Mouse (Mus musculus): ENCODE data around the gene Pin1. TPM values are rescaled to one million over a fixed set of nuclear protein-coding genes. Genes with fewer than 3 reads are reported as not detected.

The Pin1 gene
- 28.2 and 34.9 TPM in 2 replicates for polyA plus RNA-seq (2012)

- TF ChIP-seq GATA1 (IDR thresholded peaks at IDR 0.05; ENCODE audit: low read length), result no peak
Measured at GRCm38 (mm10) chr9:20651602-20652259, at the start of gene Pin1. Gene Pin1, plus strand, starts transcription at chr9:20652095.

DNA sequence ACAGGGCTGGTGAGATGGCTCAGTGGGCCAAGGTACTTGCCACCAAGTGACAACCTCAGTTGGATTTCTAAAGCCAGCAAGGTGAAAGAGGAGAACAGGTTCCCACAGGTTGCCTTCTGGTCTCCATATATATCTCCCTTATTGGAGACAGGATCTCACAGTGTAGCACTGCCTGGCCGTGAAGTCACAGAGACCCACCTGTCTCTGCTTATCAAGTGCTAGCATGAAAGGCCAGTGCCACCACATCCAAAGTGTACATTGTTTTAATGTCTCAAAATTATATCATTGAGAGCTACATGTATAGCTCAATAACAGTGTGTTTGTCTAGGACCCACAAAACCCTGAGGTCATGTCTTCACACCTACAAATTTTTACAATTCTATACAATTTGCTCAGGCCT, 45.6 kb upstream of the Pin1 start:
- TF ChIP-seq GATA1 (IDR thresholded peaks at IDR 0.05; ENCODE audit: low read length), result no peak

GRCm38 (mm10) chr9:20607100-20607974, 44.6 kb upstream of the Pin1 start:
- TF ChIP-seq GATA1 (IDR thresholded peaks at IDR 0.05; ENCODE audit: low read length), result no peak

GRCm38 (mm10) chr9:20609831-20610464, 41.9 kb upstream of the Pin1 start:
- TF ChIP-seq GATA1 (IDR thresholded peaks at IDR 0.05; ENCODE audit: low read length), result no peak

- TF ChIP-seq GATA1 (IDR thresholded peaks at IDR 0.05; ENCODE audit: low read length), result no peak
Measured at GRCm38 (mm10) chr9:20611976-20612375, 39.9 kb upstream of the Pin1 start.

DNA sequence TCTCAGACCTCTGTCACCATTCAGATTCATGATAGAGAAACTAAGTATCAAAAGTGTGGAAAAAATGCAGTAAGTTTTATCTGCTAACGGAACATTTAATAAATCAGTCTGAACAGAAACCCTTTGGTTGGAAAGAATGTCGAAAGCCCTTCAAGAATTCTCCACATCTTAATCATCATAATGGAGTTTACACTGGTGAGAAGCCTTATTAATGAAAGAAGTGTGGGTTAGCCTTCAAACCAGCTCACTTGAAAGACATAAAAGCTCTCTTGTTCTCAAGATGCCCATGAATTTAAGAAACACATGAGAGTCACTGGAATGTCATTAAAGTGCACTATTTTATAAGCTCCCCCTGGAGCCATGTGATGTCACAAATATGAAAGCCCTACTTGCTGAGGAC, 35.2 kb upstream of the Pin1 start:
- TF ChIP-seq GATA1 (IDR thresholded peaks at IDR 0.05; ENCODE audit: low read length), result no peak

DNA sequence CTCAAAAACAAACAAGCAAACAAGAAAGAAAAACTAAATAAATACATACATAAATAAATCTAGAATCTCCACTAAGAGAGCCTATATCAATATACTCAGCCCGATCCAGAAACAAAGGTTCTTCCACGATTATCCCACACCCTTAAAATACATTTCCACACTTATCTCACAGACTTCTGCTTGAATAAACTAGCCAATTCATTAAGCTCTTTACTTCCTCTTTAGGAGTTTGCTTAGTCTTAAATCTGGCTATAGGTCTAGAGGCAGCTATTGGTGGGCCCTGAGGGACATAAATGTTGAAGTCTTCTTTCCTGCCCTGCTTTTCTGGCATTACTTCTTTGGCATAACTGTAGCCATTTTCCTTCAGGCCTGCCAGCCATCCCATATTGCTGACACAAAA, 20.6 kb upstream of the Pin1 start:
- TF ChIP-seq GATA1 (IDR thresholded peaks at IDR 0.05; ENCODE audit: low read length), result no peak

GRCm38 (mm10) chr9:20636256-20636655, 15.6 kb upstream of the Pin1 start:
- TF ChIP-seq GATA1 (IDR thresholded peaks at IDR 0.05; ENCODE audit: low read length), result no peak

- no peak for TF ChIP-seq GATA1 (IDR thresholded peaks at IDR 0.05; ENCODE audit: low read length)
Measured at GRCm38 (mm10) chr9:20636790-20637189, 15.1 kb upstream of the Pin1 start.

GRCm38 (mm10) chr9:20638552-20638951, 13.3 kb upstream of the Pin1 start:
- TF ChIP-seq GATA1 (IDR thresholded peaks at IDR 0.05; ENCODE audit: low read length), result no peak

DNA sequence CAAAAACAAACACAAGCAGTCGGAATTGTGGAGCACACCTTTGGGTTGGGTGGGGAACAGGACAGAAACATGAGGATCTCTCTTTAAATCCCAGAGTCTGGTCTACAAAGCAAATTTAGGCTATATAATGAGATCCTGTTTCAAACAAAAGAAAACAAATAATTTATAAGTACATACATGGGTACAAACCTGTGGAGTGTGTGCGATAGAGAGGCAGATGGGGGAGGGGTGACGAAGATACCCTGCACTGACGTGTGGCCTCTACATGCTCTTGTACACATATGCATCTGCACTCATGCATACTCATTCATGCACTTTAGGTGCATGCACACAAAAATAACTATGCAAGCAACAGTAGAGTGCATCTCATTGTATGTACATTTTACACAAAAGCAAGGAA, 12.4 kb upstream of the Pin1 start:
- TF ChIP-seq GATA1 (IDR thresholded peaks at IDR 0.05; ENCODE audit: low read length), result no peak

DNA sequence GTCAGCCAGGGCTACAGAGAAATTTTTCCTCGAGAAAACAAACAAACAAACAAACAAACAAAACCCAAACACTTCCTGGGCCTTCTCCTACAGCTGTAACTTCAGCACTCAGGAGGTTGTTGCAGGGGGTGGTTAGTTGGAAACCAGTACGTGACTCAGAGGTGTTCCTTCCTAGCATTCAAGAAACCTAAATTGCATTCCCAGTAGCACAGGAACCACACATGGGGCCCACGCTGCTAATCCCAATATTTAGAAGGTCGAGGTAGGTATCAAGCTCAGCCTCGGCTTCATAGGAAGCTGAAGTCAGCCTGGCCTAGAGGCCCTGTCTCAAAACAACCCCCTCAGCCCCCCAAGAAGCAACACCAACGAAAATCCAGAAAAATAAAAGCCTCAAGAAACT, 10.4 kb upstream of the Pin1 start:
- no peak for TF ChIP-seq GATA1 (IDR thresholded peaks at IDR 0.05; ENCODE audit: low read length)

- TF ChIP-seq GATA1 (IDR thresholded peaks at IDR 0.05; ENCODE audit: low read length), result no peak
Measured at GRCm38 (mm10) chr9:20642101-20642895, 9.6 kb upstream of the Pin1 start, which contains the start of gene Ubl5. Gene Ubl5, plus strand, starts transcription at chr9:20642878.

DNA sequence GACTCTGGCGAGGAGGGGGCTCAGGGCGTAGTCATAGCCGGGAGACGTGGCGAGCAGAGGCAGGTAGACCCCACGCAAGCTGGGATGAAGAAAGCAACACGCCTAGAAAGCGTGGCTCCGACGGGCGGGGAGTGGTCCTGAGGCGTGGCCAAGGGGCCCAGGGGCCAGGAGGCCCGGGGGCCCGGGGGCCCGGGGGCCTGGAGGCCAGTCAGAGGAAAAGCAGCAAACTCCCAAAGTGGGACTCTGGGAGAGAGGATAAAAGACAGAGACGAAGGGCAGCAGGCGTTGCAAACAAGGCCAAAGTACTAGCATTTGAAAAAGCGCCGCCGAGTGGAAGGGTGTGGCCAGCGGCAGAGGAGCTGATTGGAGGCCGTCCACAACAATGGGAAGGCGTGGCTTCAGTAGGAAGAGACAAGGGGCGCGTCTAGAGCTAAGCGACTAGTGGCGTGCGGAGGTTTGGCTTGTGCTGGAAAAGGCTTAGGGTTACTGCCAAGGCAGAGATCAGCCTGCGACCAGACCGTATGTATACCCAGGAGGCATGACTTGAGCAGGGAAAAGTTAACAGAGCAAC, 8.9 kb upstream of the Pin1 start:
- TF ChIP-seq GATA1 (IDR thresholded peaks at IDR 0.05; ENCODE audit: low read length), result no peak

DNA sequence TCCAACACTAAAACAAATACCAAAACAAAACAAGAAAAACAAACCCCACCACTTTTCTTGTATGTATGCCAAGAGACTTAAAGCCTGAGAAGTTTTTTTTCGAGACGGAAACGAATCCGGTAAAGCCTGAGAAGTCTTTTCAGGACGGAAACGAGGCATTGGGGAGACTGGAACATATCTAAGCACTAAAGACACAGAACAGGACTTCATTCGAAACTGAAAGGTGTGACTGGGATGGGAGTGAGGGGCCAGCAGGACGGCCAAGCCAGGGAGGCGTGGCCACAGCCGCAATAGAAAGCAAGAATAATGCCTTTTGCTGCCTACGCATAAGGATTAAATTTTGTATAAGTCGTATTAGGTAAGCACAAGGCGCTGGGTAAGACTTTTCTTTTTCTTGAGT, 8.1 kb upstream of the Pin1 start:
- no peak for TF ChIP-seq GATA1 (IDR thresholded peaks at IDR 0.05; ENCODE audit: low read length)
